Mouse (Mus musculus): Measurements from ENCODE around the gene Memo1.
"Not testable (repeated sequence)": the region's sequence is repeated elsewhere in the genome, so short reads cannot be mapped to it uniquely, and the experiment has no call there.

The Memo1 gene

DNA sequence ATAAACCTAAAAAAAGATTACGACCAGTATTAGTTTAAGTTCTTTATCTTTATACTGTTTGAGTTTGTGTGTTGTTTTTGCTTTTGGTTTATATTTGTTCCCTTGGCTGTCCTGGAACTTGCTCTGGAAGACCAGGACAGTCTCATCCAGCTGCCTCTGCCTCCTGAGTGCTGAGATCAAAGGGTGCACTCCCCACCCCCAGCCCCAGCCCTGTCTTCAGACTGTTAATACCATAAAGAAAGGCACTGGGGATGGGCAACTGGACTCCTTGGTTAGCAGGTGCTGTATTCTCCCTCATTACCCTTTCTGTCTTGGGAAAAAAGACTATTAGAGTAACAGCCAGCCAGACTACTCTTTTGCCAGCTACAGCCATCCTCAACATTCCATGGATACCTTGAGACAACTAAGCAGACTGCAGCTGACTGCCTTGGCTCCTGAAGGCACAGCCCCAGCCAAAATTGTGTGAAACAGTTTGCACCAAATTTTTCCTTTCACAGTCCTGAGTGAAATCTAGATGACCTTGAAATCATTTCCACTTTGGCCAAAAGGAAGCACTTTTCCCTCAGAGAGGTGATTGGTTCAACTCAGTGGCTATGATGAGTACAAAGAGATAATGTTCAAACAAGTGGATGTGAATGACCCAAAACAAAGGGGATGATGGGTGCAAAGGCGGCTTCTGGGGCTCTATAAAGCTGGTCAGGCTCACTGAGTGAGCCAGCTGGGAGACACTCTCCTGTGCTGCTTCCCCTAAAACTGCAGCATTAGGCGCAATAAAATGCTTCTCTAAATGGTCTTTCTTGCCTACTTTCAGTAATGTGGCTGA is 30.8 kb downstream of the Memo1 start:
- ATAC-seq (ENCODE audit: low TSS enrichment) = no peak; the same call in 1 of the 2 replicates

DNA sequence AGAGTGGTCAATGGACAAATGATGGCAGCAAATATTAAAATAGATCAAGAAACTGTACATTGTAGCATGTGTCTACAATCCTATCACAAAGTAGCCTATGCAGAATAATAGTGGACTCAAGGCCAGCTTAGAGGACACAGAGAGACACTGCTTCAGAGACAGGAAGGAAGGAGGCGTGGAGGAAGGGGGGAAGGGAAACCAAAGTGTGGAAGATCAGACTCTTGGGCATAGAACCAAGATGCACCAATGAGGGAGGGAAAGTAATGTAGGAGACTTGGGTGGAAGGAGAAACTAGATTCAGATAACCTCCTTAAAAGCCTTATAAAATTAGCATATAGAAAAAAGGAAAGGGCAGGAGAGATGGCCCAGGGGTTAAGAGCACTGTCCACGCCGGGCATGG is 32.9 kb downstream of the Memo1 start:
- no peak for ATAC-seq (ENCODE audit: low TSS enrichment)

DNA sequence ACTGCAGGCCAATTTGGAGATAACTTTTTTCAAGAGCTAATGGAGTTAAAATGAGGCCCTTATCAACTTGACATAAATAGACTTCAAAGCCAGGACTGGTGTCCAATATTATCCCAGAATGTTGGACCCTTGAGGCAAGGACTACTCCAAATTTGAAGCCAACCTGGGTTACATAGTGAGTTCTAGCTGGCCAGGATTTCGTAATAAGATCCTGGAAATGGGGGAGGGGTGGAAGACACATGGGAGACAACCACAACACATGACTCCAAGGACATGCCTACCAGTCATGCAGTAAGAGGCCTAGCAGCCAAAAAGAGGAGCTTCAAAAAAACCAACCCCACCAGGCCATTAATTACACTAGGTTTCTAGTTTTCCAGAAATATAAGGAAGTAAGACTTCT is 50.0 kb downstream of the Memo1 start:
- no peak for ATAC-seq (ENCODE audit: low TSS enrichment)

- ATAC-seq (ENCODE audit: low TSS enrichment) = no peak
Observed at GRCm38 (mm10) chr17:74242788-74243187, 52.5 kb downstream of the Memo1 start.

DNA sequence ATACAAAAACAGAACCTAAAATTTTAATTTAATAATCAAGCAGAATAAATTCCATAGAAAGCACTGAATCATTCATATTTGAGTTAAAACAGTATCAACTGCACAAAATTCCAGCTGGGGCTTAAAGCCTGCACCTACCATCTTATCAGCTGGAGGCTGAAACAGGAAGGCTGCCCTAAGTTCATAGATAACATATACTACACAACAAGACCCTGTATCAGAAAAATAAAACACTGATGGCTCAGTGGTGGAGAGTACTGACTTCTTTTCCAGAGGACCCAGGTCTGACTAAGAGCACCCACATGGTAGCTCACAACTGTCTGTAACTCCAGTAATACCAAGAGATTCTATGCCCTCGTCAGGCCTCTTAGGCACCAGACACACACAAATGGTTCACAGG is 55.0 kb downstream of the Memo1 start:
- ATAC-seq (ENCODE audit: low TSS enrichment) = no peak

DNA sequence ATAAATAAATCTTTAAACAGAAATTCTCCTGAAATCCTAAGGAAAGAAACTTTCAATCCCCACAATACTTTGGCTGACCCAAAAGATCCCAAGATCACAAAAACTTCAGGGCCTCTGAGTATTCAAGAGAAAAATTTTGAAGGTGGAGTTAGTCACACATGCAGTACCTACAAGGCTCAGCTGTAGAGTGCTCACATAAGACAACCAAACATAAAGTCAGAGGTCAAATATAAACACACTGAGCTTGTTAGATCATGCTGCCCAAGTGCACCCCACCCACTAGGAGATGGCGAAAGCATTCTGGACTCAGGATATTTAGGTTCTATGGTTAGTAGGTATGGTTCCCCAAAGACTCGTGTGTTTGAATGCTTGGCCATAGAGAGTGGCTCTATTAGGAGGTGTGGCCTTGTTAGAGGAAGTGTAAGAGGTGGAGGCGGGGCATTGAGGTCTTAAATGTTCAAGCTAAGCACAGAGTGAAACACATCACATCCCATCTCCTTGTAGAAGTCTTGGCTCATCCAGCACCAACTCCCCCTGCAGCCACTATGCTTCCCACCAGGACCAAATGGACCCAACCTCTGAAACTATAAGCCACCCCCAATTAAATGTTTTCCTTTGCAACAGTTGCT is 67.1 kb downstream of the Memo1 start:
- no peak for ATAC-seq (ENCODE audit: low TSS enrichment)

GRCm38 (mm10) chr17:74217304-74217703 is 78.0 kb downstream of the Memo1 start:
- no peak for ATAC-seq (ENCODE audit: low TSS enrichment)

- peak; percentile 55 for ATAC-seq (ENCODE audit: low TSS enrichment)
Observed at GRCm38 (mm10) chr17:74212831-74213524, 82.3 kb downstream of the Memo1 start.

- ATAC-seq (ENCODE audit: low TSS enrichment) = no peak
Observed at GRCm38 (mm10) chr17:74209143-74209908, 86.0 kb downstream of the Memo1 start.

- ATAC-seq (ENCODE audit: low TSS enrichment) = no peak
Observed at GRCm38 (mm10) chr17:74195943-74196342, 99.4 kb downstream of the Memo1 start.

GRCm38 (mm10) chr17:74194755-74195154 is 100.6 kb downstream of the Memo1 start:
- no peak for ATAC-seq (ENCODE audit: low TSS enrichment)

DNA sequence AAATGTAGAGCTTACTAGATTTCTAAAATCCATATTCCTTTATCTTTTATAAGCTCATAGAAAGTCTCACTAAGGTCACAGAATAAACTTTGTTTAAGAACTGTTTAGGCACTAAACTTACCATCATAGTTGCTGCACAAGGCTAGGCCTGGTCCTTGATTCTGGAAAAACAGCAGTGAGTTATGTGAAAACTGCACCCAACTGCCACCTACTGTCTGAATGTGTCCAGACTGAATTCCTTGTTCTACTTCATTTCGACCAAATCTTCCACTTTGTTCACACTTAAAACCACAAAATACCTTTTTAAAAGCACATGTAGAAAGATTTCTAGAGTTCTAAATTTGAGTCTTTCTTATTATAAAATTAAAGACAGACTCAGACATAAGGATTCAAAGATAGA is 101.9 kb downstream of the Memo1 start:
- peak; percentile 90 for ATAC-seq (ENCODE audit: low TSS enrichment)

DNA sequence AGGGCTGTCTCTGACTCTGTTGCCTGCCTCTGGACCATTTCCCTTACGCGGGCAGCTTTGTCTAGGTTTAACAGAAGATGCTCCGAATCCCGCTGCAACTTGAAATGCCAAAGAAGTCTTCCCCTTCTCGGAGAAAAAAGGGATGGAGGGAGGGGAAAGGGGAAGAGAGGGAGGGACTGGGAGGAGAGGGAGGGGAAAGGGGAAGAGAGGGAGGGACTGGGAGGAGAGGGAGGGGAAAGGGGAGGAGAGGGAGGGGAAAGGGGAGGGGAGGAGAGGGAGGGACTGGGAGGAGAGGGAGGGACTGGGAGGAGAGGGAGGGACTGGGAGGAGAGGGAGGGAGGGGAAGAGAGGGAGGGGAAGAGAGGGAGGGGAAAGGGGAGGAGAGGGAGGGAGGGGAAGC is 103.9 kb downstream of the Memo1 start:
- no peak for ATAC-seq (ENCODE audit: low TSS enrichment)

DNA sequence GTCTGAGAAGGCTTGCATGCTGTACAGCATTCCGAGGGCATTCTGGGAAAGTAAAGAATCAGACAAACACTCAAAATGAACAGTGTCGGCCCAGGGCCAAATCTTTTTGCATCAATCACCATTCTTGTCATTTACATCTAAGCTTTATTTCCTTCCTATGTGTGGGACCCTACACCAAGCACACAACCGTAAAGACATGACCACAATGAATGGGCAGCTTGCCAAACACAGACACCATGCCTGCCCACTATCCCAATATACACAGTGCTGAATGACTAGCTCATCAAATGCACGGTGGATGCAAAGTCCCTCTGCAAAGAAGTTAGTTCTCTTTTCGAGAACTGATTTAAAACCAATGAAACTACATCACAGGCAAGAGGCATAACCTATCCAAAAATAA is 109.1 kb downstream of the Memo1 start:
- ATAC-seq (ENCODE audit: low TSS enrichment) = no peak

GRCm38 (mm10) chr17:74184739-74185138 is 110.6 kb downstream of the Memo1 start:
- no peak for ATAC-seq (ENCODE audit: low TSS enrichment)

DNA sequence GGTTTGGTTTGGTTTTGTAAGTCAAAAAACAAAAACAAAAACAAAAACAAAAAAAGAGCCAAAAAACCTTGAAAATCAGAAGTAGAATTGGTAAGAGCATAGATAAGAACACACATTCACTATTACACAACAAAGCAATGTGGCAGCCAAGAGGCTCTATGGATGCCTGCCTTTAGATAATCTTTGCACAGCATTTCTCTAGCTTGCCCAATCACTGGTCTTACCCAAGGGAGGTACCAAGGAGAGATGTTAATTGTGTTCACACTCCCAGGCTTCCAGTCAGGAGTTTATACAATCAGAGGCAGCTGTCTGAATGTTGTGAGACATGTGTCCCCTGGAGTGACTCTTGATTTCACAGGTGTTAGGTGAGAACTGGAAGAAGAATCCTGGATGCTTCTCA is 114.4 kb downstream of the Memo1 start:
- no peak for ATAC-seq (ENCODE audit: low TSS enrichment)

GRCm38 (mm10) chr17:74179640-74180039 is 115.7 kb downstream of the Memo1 start:
- not testable (repeated sequence) for ATAC-seq (ENCODE audit: low TSS enrichment)

GRCm38 (mm10) chr17:74173726-74174125 is 121.6 kb downstream of the Memo1 start:
- ATAC-seq (ENCODE audit: low TSS enrichment) = no peak

DNA sequence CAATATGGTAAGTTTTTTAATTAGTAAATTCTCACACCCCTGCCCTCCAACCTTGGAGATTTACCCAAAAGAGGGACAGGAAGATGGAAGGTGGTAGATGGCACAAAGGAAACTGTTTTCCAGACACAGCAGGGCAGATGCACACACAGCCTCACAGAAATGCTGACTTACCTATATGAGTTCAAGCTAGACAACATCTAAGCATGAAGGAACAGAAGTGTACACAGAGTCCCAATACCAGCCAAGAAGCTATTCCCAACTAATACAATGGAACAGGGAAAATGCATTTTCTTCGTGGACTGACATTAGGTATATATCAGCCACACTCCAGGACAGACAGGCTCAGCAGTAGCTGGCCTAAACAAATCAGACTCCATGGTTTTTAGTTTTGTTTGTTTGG is 122.5 kb downstream of the Memo1 start:
- no peak for ATAC-seq (ENCODE audit: low TSS enrichment)

DNA sequence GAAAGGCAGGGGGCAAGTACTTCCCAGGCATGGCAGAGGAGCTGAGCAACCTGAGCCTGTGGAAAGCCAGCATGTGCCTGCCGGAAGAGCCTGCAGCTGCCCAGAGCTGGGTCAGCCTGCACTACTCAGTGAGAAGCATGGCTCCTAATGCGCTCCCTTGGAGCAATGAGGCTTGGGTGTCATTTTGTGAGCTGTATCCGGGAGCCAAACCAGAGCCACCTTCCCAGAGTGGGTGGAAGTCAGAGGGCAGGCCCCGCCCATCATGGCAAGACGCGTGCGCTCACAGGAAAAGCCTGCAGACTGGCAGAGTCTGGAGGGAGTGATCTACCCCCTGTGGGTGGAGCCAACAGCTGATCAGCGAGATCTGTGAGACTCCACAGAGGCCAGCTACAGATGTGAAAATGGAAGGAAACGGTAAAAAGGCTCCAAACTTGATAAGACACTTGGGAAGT is 135.9 kb downstream of the Memo1 start:
- peak; percentile 23; the same call in 1 of the 2 replicates for ATAC-seq (ENCODE audit: low TSS enrichment)

- ATAC-seq (ENCODE audit: low TSS enrichment) = no peak
Observed at GRCm38 (mm10) chr17:74158161-74158560, 137.2 kb downstream of the Memo1 start.
